ENCODE assay signal across 10 mouse cellular contexts in the genomic region with DNA sequence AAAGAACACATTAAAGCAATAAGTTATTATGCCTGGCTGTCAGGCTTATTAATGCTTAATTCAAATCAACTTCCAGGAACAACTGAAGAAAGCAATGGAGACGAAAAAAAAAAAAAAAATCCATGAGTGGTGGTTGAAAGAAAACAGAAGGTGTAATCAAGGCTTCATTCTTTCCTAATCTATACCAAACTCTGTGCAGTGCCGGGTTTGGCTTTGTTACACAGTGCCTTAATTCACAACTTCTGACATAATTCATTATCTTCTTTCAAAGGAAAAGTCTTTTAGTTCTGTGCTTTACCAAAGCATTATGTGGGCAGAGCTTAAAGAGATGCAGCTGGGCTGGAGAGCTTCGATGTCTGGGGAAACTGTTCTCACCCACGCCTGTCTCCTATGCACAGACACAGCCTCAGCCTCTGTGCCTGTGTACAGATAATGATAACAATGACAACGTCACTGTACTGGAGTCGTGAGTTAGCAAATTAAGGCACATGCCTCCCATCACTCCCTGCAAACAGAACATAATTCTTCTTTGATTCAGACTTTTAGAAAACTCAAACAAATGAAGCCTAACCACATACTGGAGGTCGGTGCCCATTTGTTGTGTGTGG.
DNase-seq lines count a peak whose midpoint lies in the region; ATAC-seq lines count a peak whose summit lies in the region.
"Had no signal": no experiment of that assay in that cellular context is flagged by ENCODE, and none has a peak within 500 bp of the region (broad histone marks: within the 10 kb centered on the region; RNA-seq: fewer than 3 reads in every experiment).

No protein-coding gene starts in this region.

- peak; percentile 72; the same call in 1 of the 2 replicates for ATAC-seq in heart, embryonic 11.5 days (replicated peaks; ENCODE audit: insufficient number of reproducible peaks, low FRiP score, low TSS enrichment)
- no peak for ATAC-seq in intestine, embryonic 16.5 days

- no peak overlapping the region for H3K9ac ChIP-seq in heart, embryonic 11.5 days (ENCODE audit: low read depth, low read length)
- H3K9ac ChIP-seq in intestine, embryonic 16.5 days (ENCODE audit: low read depth, low read length): no peak overlapping the region
- H3K9ac ChIP-seq: liver, embryonic 13.5 days had no signal

- intact Hi-C loops in heart, postnatal 14 days (cut with DNase I): no loop called here

- no peaks in the 10 kb centered on the region for H3K9me3 ChIP-seq in heart, embryonic 11.5 days (replicated peaks; ENCODE audit: control insufficient read depth, low read length)
- no peaks in the 10 kb centered on the region for H3K9me3 ChIP-seq in intestine, embryonic 16.5 days (ENCODE audit: control insufficient read depth, low read length)
- H3K9me3 ChIP-seq: liver, embryonic 13.5 days had no signal

- H3K4me3 ChIP-seq in heart, embryonic 11.5 days (ENCODE audit: low read depth, low read length): no peak overlapping the region
- no peak overlapping the region for H3K4me3 ChIP-seq in intestine, embryonic 16.5 days (ENCODE audit: low read length)
- H3K4me3 ChIP-seq: liver, embryonic 13.5 days had no signal

- peaks cover 3% of the 10 kb centered on the region; the same call in 1 of the 2 replicates for H3K4me1 ChIP-seq in heart, embryonic 11.5 days (ENCODE audit: control insufficient read depth, insufficient read depth, low read length)
- H3K4me1 ChIP-seq in intestine, embryonic 16.5 days (ENCODE audit: control insufficient read depth, insufficient read depth, low read length): no peaks in the 10 kb centered on the region
- H3K4me1 ChIP-seq: liver, embryonic 13.5 days had no signal

- no peak overlapping the region for H3K27ac ChIP-seq in heart, embryonic 11.5 days (ENCODE audit: low read depth, low read length)
- no peak overlapping the region for H3K27ac ChIP-seq in intestine, embryonic 16.5 days (ENCODE audit: low read length)
- H3K27ac ChIP-seq: liver, embryonic 13.5 days had no signal

- H3K27me3 ChIP-seq in heart, embryonic 11.5 days (ENCODE audit: control insufficient read depth, insufficient read depth, low read length): no peaks in the 10 kb centered on the region
- H3K27me3 ChIP-seq in intestine, embryonic 16.5 days (replicated peaks; ENCODE audit: control insufficient read depth, insufficient read depth, low read length): no peaks in the 10 kb centered on the region
- H3K27me3 ChIP-seq: liver, embryonic 13.5 days had no signal

- H3K36me3 ChIP-seq in heart, embryonic 11.5 days (ENCODE audit: control insufficient read depth, insufficient read depth, low read length): no peaks in the 10 kb centered on the region
- no peaks in the 10 kb centered on the region for H3K36me3 ChIP-seq in intestine, embryonic 16.5 days (ENCODE audit: control insufficient read depth, insufficient read depth, low read length)
- H3K36me3 ChIP-seq: liver, embryonic 13.5 days had no signal

- DNase-seq in heart, postnatal 14 days: no peak
- DNase-seq in Muller cell, postnatal 12 days (ENCODE audit: inconsistent ontology term): peak; percentile 69
- peak; percentile 37 for DNase-seq in forelimb bud, embryonic 11.5 days (ENCODE audit: low read depth, low spot score)
- DNase-seq in left cerebral cortex, adult 9 months (ENCODE audit: low spot score in 2 of 2): peak; percentile 66 to 71
- no peak for DNase-seq in urinary bladder, adult 18-20 months (ENCODE audit: low spot score in 2 of 2)
- DNase-seq in adrenal gland, adult (ENCODE audit: inconsistent age in 2 of 2, low spot score in 1 of 2): no peak
- DNase-seq: kidney, adult 11 months; liver, embryonic 13.5 days had no signal

- WGBS in heart, embryonic 11.5 days (ENCODE audit: insufficient replicate concordance): 21% methylated on average over 7 of the region's 7 CpGs
- WGBS in intestine, embryonic 16.5 days: 30% methylated on average over 7 of the region's 7 CpGs

- no peak overlapping the region for H3K4me2 ChIP-seq in heart, embryonic 11.5 days
- no peak overlapping the region for H3K4me2 ChIP-seq in intestine, embryonic 16.5 days (ENCODE audit: low read depth, low read length)
- H3K4me2 ChIP-seq: liver, embryonic 13.5 days had no signal

Comparison
In these comparisons a context has a peak if more than half of its experiments do, and no peak if none do; other contexts are left out.
1. DNase-seq: peak in Muller cell, postnatal 12 days (single experiment), forelimb bud, embryonic 11.5 days (single experiment) and left cerebral cortex, adult 9 months (2 of 2); none in heart, postnatal 14 days (0 of 2), urinary bladder, adult 18-20 months (0 of 2) and adrenal gland, adult (0 of 2).